In genomic region chr1:171643612-171644011, GRCm38 (mm10) we compare ENCODE assay signal across 16 mouse cellular contexts. TPM values are rescaled to one million over a fixed set of nuclear protein-coding genes. Genes with fewer than 3 reads are reported as not detected.
A peak's percentile ranks its signal among the peaks of the same experiment; 100 is the strongest.
DNase-seq lines count a peak whose midpoint lies in the region; ATAC-seq and TF ChIP-seq lines count a peak whose summit lies in the region.
"Had no signal": no experiment of that assay in that cellular context is flagged by ENCODE, and none has a peak within 500 bp of the region (broad histone marks: within the 10 kb centered on the region; RNA-seq: fewer than 3 reads in every experiment).

No protein-coding gene starts in this region.

- 0 out of 2 replicates have a peak overlapping the region, but pooled peaks have one; percentile 27 for H3K9ac ChIP-seq in CH12.LX (ENCODE audit: insufficient read depth, low read depth)
- H3K9ac ChIP-seq: embryonic facial prominence, embryonic 12.5 days; forebrain, embryonic 13.5 days had no signal

- 0 out of 2 replicates have a peak, but pooled peaks have one; percentile 15 for ATAC-seq in granulocyte monocyte progenitor cell, adult 5-6 weeks (replicated peaks; ENCODE audit: poor library complexity, severe bottlenecking)
- ATAC-seq: forebrain, embryonic 13.5 days had no signal

- TF ChIP-seq CTCF in CH12.LX (conservative IDR thresholded peaks at IDR 0.05 in 1 of 2, IDR thresholded peaks at IDR 0.05 in 1 of 2; ENCODE audit: low read depth in 2 of 2, low read length in 2 of 2), result no peak

- no peaks in the 10 kb centered on the region for H3K9me3 ChIP-seq in CH12.LX (replicated peaks; ENCODE audit: low read length)
- H3K9me3 ChIP-seq in megakaryocyte, embryonic 14.5 days, result no peaks in the 10 kb centered on the region
- H3K9me3 ChIP-seq: embryonic facial prominence, embryonic 12.5 days; forebrain, embryonic 13.5 days; limb, embryonic 10.5 days had no signal

- no peak overlapping the region for H3K4me3 ChIP-seq in CH12.LX (replicated peaks in 1 of 3; ENCODE audit: low read depth in 2 of 3, low read length in 2 of 3, poor library complexity in 1 of 3)
- peak overlapping the region; percentile 59 for H3K4me3 ChIP-seq in megakaryocyte, embryonic 14.5 days (replicated peaks)
- H3K4me3 ChIP-seq: embryonic facial prominence, embryonic 12.5 days; forebrain, embryonic 13.5 days; limb, embryonic 10.5 days; myocyte had no signal

- in situ Hi-C loops in CH12.LX (cut with MboI; ENCODE audit: low pct_ligation_motif_present, low pct_unique_long_range_greater_than_20kb, low sequenced_read_pairs), result no loop called here

- peak; percentile 45 for DNase-seq in CH12.LX (ENCODE audit: extremely low read depth)
- DNase-seq in thymus, postnatal 10 days (ENCODE audit: low spot score in 2 of 2), result peak; percentile 16 to 17
- no peak for DNase-seq in cerebellum, postnatal 14 days
- no peak for DNase-seq in adrenal gland, adult 2 months
- DNase-seq in lung, adult 18-20 months, result no peak
- DNase-seq: cerebellum, adult 9-10 months; heart, postnatal 36 days; kidney, adult 2 months; lung, postnatal 36 days had no signal

- TF ChIP-seq RAD21 in CH12.LX (IDR thresholded peaks at IDR 0.05; ENCODE audit: low read depth, low read length), result no peak

- H3K4me2 ChIP-seq in CH12.LX (ENCODE audit: insufficient read depth, low read depth, poor library complexity, severe bottlenecking), result peak overlapping the region; percentile 62; the same call in 1 of the 2 replicates
- H3K4me2 ChIP-seq: embryonic facial prominence, embryonic 12.5 days; forebrain, embryonic 13.5 days had no signal

- peak; percentile 54 for TF ChIP-seq POLR2A in CH12.LX (IDR thresholded peaks at IDR 0.05; ENCODE audit: low read depth, low read length)

- H3K79me2 ChIP-seq in CH12.LX (replicated peaks; ENCODE audit: control insufficient read depth, extremely low read depth, insufficient read depth, poor library complexity, severe bottlenecking), result no peaks in the 10 kb centered on the region

- peaks cover 12 to 50% of the 10 kb centered on the region in 2 experiments for H3K4me1 ChIP-seq in CH12.LX (ENCODE audit: control insufficient read depth in 1 of 2, insufficient read depth in 2 of 2)
- H3K4me1 ChIP-seq in megakaryocyte, embryonic 14.5 days, result peaks cover 30% of the 10 kb centered on the region
- H3K4me1 ChIP-seq: embryonic facial prominence, embryonic 12.5 days; forebrain, embryonic 13.5 days; limb, embryonic 10.5 days had no signal

- TF ChIP-seq EP300 in CH12.LX (IDR thresholded peaks at IDR 0.05; ENCODE audit: low read length), result peak; percentile 18; the same call in 1 of the 2 replicates

- dilution Hi-C loops in CH12.LX (cut with MboI; ENCODE audit: extremely low pct_ligation_motif_present, extremely low pct_unique_long_range_greater_than_20kb, low sequenced_read_pairs), result no loop called here

- H3K27me3 ChIP-seq in CH12.LX (replicated peaks), result no peaks in the 10 kb centered on the region
- peaks cover 4% of the 10 kb centered on the region for H3K27me3 ChIP-seq in megakaryocyte, embryonic 14.5 days (replicated peaks)
- H3K27me3 ChIP-seq: embryonic facial prominence, embryonic 12.5 days; forebrain, embryonic 13.5 days had no signal

- H3K36me3 ChIP-seq in CH12.LX (replicated peaks in 1 of 2; ENCODE audit: control insufficient read depth in 1 of 2, insufficient read depth in 1 of 2, low read length in 1 of 2), result peaks cover 0 to 33% of the 10 kb centered on the region in 2 experiments
- H3K36me3 ChIP-seq in megakaryocyte, embryonic 14.5 days (replicated peaks; ENCODE audit: low read length), result no peaks in the 10 kb centered on the region
- H3K36me3 ChIP-seq: embryonic facial prominence, embryonic 12.5 days; limb, embryonic 10.5 days had no signal

- peak overlapping the region; percentile 28; the same call in 1 of the 2 replicates for H3K27ac ChIP-seq in CH12.LX (ENCODE audit: insufficient read depth, low read depth)
- H3K27ac ChIP-seq: embryonic facial prominence, embryonic 12.5 days; forebrain, embryonic 13.5 days; limb, embryonic 10.5 days; stomach, postnatal 0 days had no signal

TF ChIP-seq in CH12.LX, 34 proteins besides CTCF, POLR2A, EP300 and RAD21 (continues in another document):
- no peak for TF ChIP-seq NELFE (IDR thresholded peaks at IDR 0.05; ENCODE audit: low read depth, low read length)
- TF ChIP-seq SMC3 (IDR thresholded peaks at IDR 0.05; ENCODE audit: low read depth, low read length), result no peak
- no peak for TF ChIP-seq JUND (conservative IDR thresholded peaks at IDR 0.05; ENCODE audit: low read depth, low read length)
- TF ChIP-seq MXI1 (IDR thresholded peaks at IDR 0.05; ENCODE audit: low read depth, low read length), result peak; percentile 56; the same call in 1 of the 2 replicates
- 0 out of 2 replicates have a peak, but pooled peaks have one; percentile 36 for TF ChIP-seq TBP (conservative IDR thresholded peaks at IDR 0.05; ENCODE audit: low read depth, low read length)
- TF ChIP-seq MEF2A (IDR thresholded peaks at IDR 0.05; ENCODE audit: borderline replicate concordance, low read depth, low read length), result no peak
- TF ChIP-seq E2F4 (IDR thresholded peaks at IDR 0.05; ENCODE audit: insufficient replicate concordance, low read depth, low read length), result no peak
- no peak for TF ChIP-seq ZC3H11A (IDR thresholded peaks at IDR 0.05; ENCODE audit: low read depth, low read length)
- TF ChIP-seq GABPA (IDR thresholded peaks at IDR 0.05; ENCODE audit: insufficient replicate concordance, low read depth, low read length), result no peak
- peak; percentile 51 for TF ChIP-seq MYC (IDR thresholded peaks at IDR 0.05; ENCODE audit: low read depth, low read length)
- no peak for TF ChIP-seq BHLHE40 (IDR thresholded peaks at IDR 0.05; ENCODE audit: low read depth, low read length)
- TF ChIP-seq MAFK (IDR thresholded peaks at IDR 0.05; ENCODE audit: insufficient replicate concordance, low read length), result no peak
- TF ChIP-seq CHD1 (IDR thresholded peaks at IDR 0.05; ENCODE audit: low read depth, low read length), result 0 out of 2 replicates have a peak, but pooled peaks have one; percentile 63
- TF ChIP-seq USF1 (IDR thresholded peaks at IDR 0.05; ENCODE audit: low read depth, low read length), result no peak
- TF ChIP-seq ZNF384 (IDR thresholded peaks at IDR 0.05; ENCODE audit: low read depth, low read length), result no peak
- no peak for TF ChIP-seq ETS1 (conservative IDR thresholded peaks at IDR 0.05; ENCODE audit: low read depth, low read length)
- no peak for TF ChIP-seq USF2 (conservative IDR thresholded peaks at IDR 0.05; ENCODE audit: low read depth, low read length)
- TF ChIP-seq ZMIZ1 (IDR thresholded peaks at IDR 0.05; ENCODE audit: low read depth, low read length), result no peak
- 0 out of 2 replicates have a peak, but pooled peaks have one; percentile 17 for TF ChIP-seq NRF1 (IDR thresholded peaks at IDR 0.05; ENCODE audit: low read depth, low read length)
- TF ChIP-seq ELF1 (IDR thresholded peaks at IDR 0.05; ENCODE audit: low read depth, low read length), result 0 out of 2 replicates have a peak, but pooled peaks have one; percentile 6
- TF ChIP-seq TCF12 (IDR thresholded peaks at IDR 0.05; ENCODE audit: low read depth, low read length), result peak; percentile 27; the same call in 1 of the 2 replicates
- TF ChIP-seq MAZ (IDR thresholded peaks at IDR 0.05; ENCODE audit: low read depth, low read length), result 0 out of 2 replicates have a peak, but pooled peaks have one; percentile 15
- TF ChIP-seq IRF4 (IDR thresholded peaks at IDR 0.05; ENCODE audit: low read depth, low read length), result no peak
- peak; percentile 60; the same call in 1 of the 2 replicates for TF ChIP-seq MAX (IDR thresholded peaks at IDR 0.05; ENCODE audit: low read length)
- TF ChIP-seq CHD2 (IDR thresholded peaks at IDR 0.05; ENCODE audit: low read length), result no peak
- peak; percentile 58; the same call in 1 of the 2 replicates for TF ChIP-seq SIN3A (IDR thresholded peaks at IDR 0.05; ENCODE audit: low read length)
- no peak for TF ChIP-seq RCOR1 (conservative IDR thresholded peaks at IDR 0.05; ENCODE audit: low read depth, low read length)
- no peak for TF ChIP-seq ZKSCAN1 (IDR thresholded peaks at IDR 0.05; ENCODE audit: borderline replicate concordance, low read depth, low read length)
- no peak for TF ChIP-seq KAT2A (IDR thresholded peaks at IDR 0.05; ENCODE audit: insufficient replicate concordance, low read length)

RNA-seq across cellular contexts. Expression of gene Slamf7, which starts 9.2 kb away (rescaled TPM):
- total RNA-seq in CH12.LX (2012; rRNA removed) (6.8 and 10.5 TPM in 2 replicates), CH12.LX (2014; rRNA removed) (15.4 and 15.8 TPM in 2 replicates)
- polyA plus RNA-seq in CH12.LX (2012; ENCODE audit: insufficient read length, low read depth), result 9.5 and 10.6 TPM in 2 replicates
- total RNA-seq in granulocyte monocyte progenitor cell, adult 5-6 weeks (2014; fragmentation: Nextera tagmentation), result 0.64 TPM in 1 of 2 replicates, not detected in the other
- total RNA-seq in granulocyte monocyte progenitor cell, adult 5-6 weeks (2017), result 0.69 TPM in 1 of 2 replicates, not detected in the other
- 0.31 TPM in 1 of 2 replicates, not detected in the other for polyA plus RNA-seq in megakaryocyte, embryonic 14.5 days (2012; ENCODE audit: insufficient read depth, low replicate concordance)
- 1 to 10 TPM in 1 of 2 experiments, under 1 TPM in 1; 0.86 to 1.3 TPM for total RNA-seq in adrenal gland, adult 2 months (2021)
- 0.07 and 0.13 TPM in 2 replicates for polyA plus RNA-seq in adrenal gland, adult 2 months (2012; rRNA removed)
- polyA plus RNA-seq: embryonic facial prominence, embryonic 12.5 days; forebrain, embryonic 13.5 days; limb, embryonic 10.5 days; myocyte had no signal

RNA-seq across cellular contexts. Expression of gene Ly9, which starts 36.4 kb away (rescaled TPM):
- total RNA-seq in CH12.LX (2012; rRNA removed), result 43.6 and 46.7 TPM in 2 replicates
- 53.6 and 57.8 TPM in 2 replicates for total RNA-seq in CH12.LX (2014; rRNA removed)
- polyA plus RNA-seq in CH12.LX (2012; ENCODE audit: insufficient read length, low read depth), result 68.6 and 74.4 TPM in 2 replicates
- 19.8 and 22.0 TPM in 2 replicates for total RNA-seq in granulocyte monocyte progenitor cell, adult 5-6 weeks (2014; fragmentation: Nextera tagmentation)
- total RNA-seq in granulocyte monocyte progenitor cell, adult 5-6 weeks (2017), result 22.3 and 29.9 TPM in 2 replicates
- 3.3 TPM in 1 of 2 replicates, not detected in the other for polyA plus RNA-seq in megakaryocyte, embryonic 14.5 days (2012; ENCODE audit: insufficient read depth, low replicate concordance)
- 1 to 10 TPM in 1 of 2 experiments, under 1 TPM in 1; 0.97 to 1.0 TPM for total RNA-seq in adrenal gland, adult 2 months (2021)
- 0.20 and 0.29 TPM in 2 replicates for polyA plus RNA-seq in adrenal gland, adult 2 months (2012; rRNA removed)
- polyA plus RNA-seq: forebrain, embryonic 13.5 days; limb, embryonic 10.5 days; myocyte had no signal

RNA-seq across cellular contexts. Expression of gene Cd48, which starts 38.2 kb away (rescaled TPM):
- 65.0 and 96.4 TPM in 2 replicates for total RNA-seq in CH12.LX (2012; rRNA removed)
- total RNA-seq in CH12.LX (2014; rRNA removed), result 218 and 231 TPM in 2 replicates
- polyA plus RNA-seq in CH12.LX (2012; ENCODE audit: insufficient read length, low read depth), result 80.3 and 87.6 TPM in 2 replicates
- total RNA-seq in granulocyte monocyte progenitor cell, adult 5-6 weeks (2014; fragmentation: Nextera tagmentation), result 167 and 179 TPM in 2 replicates
- total RNA-seq in granulocyte monocyte progenitor cell, adult 5-6 weeks (2017), result 138 and 170 TPM in 2 replicates
- 0.70 TPM in 1 of 2 replicates, not detected in the other for polyA plus RNA-seq in megakaryocyte, embryonic 14.5 days (2012; ENCODE audit: insufficient read depth, low replicate concordance)
- 1 to 10 TPM; 3.1 TPM for total RNA-seq in adrenal gland, adult 2 months (2021)
- polyA plus RNA-seq in adrenal gland, adult 2 months (2012; rRNA removed), result 1.4 TPM in 2 replicates
- polyA plus RNA-seq: myocyte had no signal

Comparison
In these comparisons a context has a peak if more than half of its experiments do, and no peak if none do; other contexts are left out.
1. DNase-seq: peak in CH12.LX (single experiment) and thymus, postnatal 10 days (2 of 2); none in cerebellum, postnatal 14 days (0 of 2), adrenal gland, adult 2 months (single experiment) and lung, adult 18-20 months (0 of 2).
2. RNA of gene Ly9, which starts 36.4 kb away (total RNA-seq): 43.6 to 57.8 TPM in CH12.LX and 19.8 to 29.9 TPM in granulocyte monocyte progenitor cell, adult 5-6 weeks; 0.97 to 1.0 TPM in adrenal gland, adult 2 months; every median in the first group is over 10 times any median in the second.
3. RNA of gene Cd48, which starts 38.2 kb away (total RNA-seq): 65.0 to 231 TPM in CH12.LX and 138 to 179 TPM in granulocyte monocyte progenitor cell, adult 5-6 weeks; 3.1 TPM in adrenal gland, adult 2 months; every median in the first group is over 10 times any median in the second.